In genomic region chr11:82399621-82400020, GRCm38 (mm10) we compare ENCODE assay signal across 11 mouse cellular contexts. TPM values are rescaled to one million over a fixed set of nuclear protein-coding genes. Genes with fewer than 3 reads are reported as not detected.
DNase-seq lines count a peak whose midpoint lies in the region; ATAC-seq and TF ChIP-seq lines count a peak whose summit lies in the region.
"Had no signal": no experiment of that assay in that cellular context is flagged by ENCODE, and none has a peak within 500 bp of the region (broad histone marks: within the 10 kb centered on the region; RNA-seq: fewer than 3 reads in every experiment).

No protein-coding gene starts in this region.

- H3K27me3 ChIP-seq in liver, postnatal 0 days (ENCODE audit: insufficient read depth, low read length), result no peaks in the 10 kb centered on the region
- peaks cover 2% of the 10 kb centered on the region; the same call in 1 of the 2 replicates for H3K27me3 ChIP-seq in midbrain, embryonic 15.5 days (replicated peaks)

- TF ChIP-seq EP300 in liver, postnatal 0 days (IDR thresholded peaks at IDR 0.05; ENCODE audit: low read depth), result no peak

- DNase-seq in cerebellum, postnatal 25 days, result peak; percentile 44 to 70
- no peak for DNase-seq in cerebellum, adult 11-12 months
- DNase-seq in left cerebral cortex, adult 18-20 months (ENCODE audit: low spot score in 2 of 2), result peak; percentile 13 to 25
- no peak for DNase-seq in left cerebral cortex, adult 8-10 months (ENCODE audit: low spot score in 2 of 2)
- DNase-seq in WW6 (ENCODE audit: low read depth, low spot score), result peak; percentile 14
- peak; percentile 59 for DNase-seq in liver, postnatal 0 days
- DNase-seq in frontal cortex, postnatal 25 days (ENCODE audit: low spot score in 2 of 2), result no peak

- no peak overlapping the region for H3K4me2 ChIP-seq in liver, postnatal 0 days (ENCODE audit: low read depth, low read length)
- no peak overlapping the region for H3K4me2 ChIP-seq in midbrain, embryonic 15.5 days
- H3K4me2 ChIP-seq: heart, embryonic 13.5 days had no signal

- H3K27ac ChIP-seq in liver, postnatal 0 days (ENCODE audit: low read depth), result no peak overlapping the region
- H3K27ac ChIP-seq in midbrain, embryonic 15.5 days, result no peak overlapping the region
- H3K27ac ChIP-seq: heart, embryonic 13.5 days had no signal

- no peak overlapping the region for H3K9ac ChIP-seq in liver, postnatal 0 days (replicated peaks)
- no peak overlapping the region for H3K9ac ChIP-seq in midbrain, embryonic 15.5 days
- H3K9ac ChIP-seq: heart, embryonic 13.5 days had no signal

- H3K4me1 ChIP-seq in liver, postnatal 0 days (ENCODE audit: insufficient read depth), result no peaks in the 10 kb centered on the region
- no peaks in the 10 kb centered on the region for H3K4me1 ChIP-seq in midbrain, embryonic 15.5 days
- H3K4me1 ChIP-seq: heart, embryonic 13.5 days; megakaryocyte, embryonic 14.5 days had no signal

- H3K4me3 ChIP-seq in liver, postnatal 0 days (ENCODE audit: low read depth, low read length), result no peak overlapping the region
- no peak overlapping the region for H3K4me3 ChIP-seq in midbrain, embryonic 15.5 days
- H3K4me3 ChIP-seq: heart, embryonic 13.5 days; megakaryocyte, embryonic 14.5 days had no signal

- peak; percentile 69 for TF ChIP-seq CTCF in liver, postnatal 0 days (IDR thresholded peaks at IDR 0.05; ENCODE audit: low read depth)

- H3K36me3 ChIP-seq in liver, postnatal 0 days (replicated peaks; ENCODE audit: insufficient read depth, low read length), result no peaks in the 10 kb centered on the region
- H3K36me3 ChIP-seq in midbrain, embryonic 15.5 days (replicated peaks), result no peaks in the 10 kb centered on the region
- H3K36me3 ChIP-seq: heart, embryonic 13.5 days had no signal

- WGBS in liver, postnatal 0 days (ENCODE audit: insufficient replicate concordance), result 13% methylated on average over 3 of the region's 3 CpGs
- WGBS in midbrain, embryonic 15.5 days, result 8% methylated on average over 3 of the region's 3 CpGs

- H3K9me3 ChIP-seq in liver, postnatal 0 days (ENCODE audit: low read length), result no peaks in the 10 kb centered on the region
- no peaks in the 10 kb centered on the region for H3K9me3 ChIP-seq in midbrain, embryonic 15.5 days
- H3K9me3 ChIP-seq: heart, embryonic 13.5 days had no signal

- ATAC-seq in liver, postnatal 0 days, result no peak
- ATAC-seq in midbrain, embryonic 15.5 days (replicated peaks), result no peak

RNA-seq across cellular contexts. Expression of gene Tmem132e, which starts 10.9 kb away (rescaled TPM):
- total RNA-seq in left cerebral cortex, adult 18-20 months (2021), result 10 to 100 TPM; 19.2 to 22.9 TPM
- 10 to 100 TPM; 16.2 to 17.7 (median 17.1) TPM for total RNA-seq in left cerebral cortex, adult 8-10 months (2022)
- 0.40 TPM in 2 replicates for polyA plus RNA-seq in liver, postnatal 0 days (2015; fragmentation: Nextera tagmentation; extraction: Ambion mirVana)
- polyA plus RNA-seq in midbrain, embryonic 15.5 days (2015; fragmentation: Nextera tagmentation; extraction: Ambion mirVana), result 2.8 and 3.9 TPM in 2 replicates
- total RNA-seq: MEL had no signal

Comparison
In these comparisons a context has a peak if more than half of its experiments do, and no peak if none do; other contexts are left out.
1. DNase-seq: peak in cerebellum, postnatal 25 days (2 of 2), left cerebral cortex, adult 18-20 months (2 of 2), WW6 (single experiment) and liver, postnatal 0 days (single experiment); none in cerebellum, adult 11-12 months (single experiment), left cerebral cortex, adult 8-10 months (0 of 2) and frontal cortex, postnatal 25 days (0 of 2).